Mouse (Mus musculus) subcutaneous adipose tissue, adult 2 months (tissue): ENCODE data around the gene Tatdn2. TPM values are rescaled to one million over a fixed set of nuclear protein-coding genes. Genes with fewer than 3 reads are reported as not detected.

Experiments used
- polyA plus RNA-seq: library from polyadenylated mRNA; depleted of rRNA; stranded (reverse); fragments of >200 nt; gene quantifications from 2 replicates; pipeline ENCODE4 v1.2.3, GENCODE M21; 2012; ENCODE audit warnings: low replicate concordance; rRNA removed

The Tatdn2 gene
- 32.3 and 38.4 TPM in 2 replicates for polyA plus RNA-seq

GRCm38 (mm10) chr6:113696582-113697221 lies at the start of gene Tatdn2:
Tatdn2 (plus strand) TSS chr6:113697050.

GRCm38 (mm10) chr6:113719878-113720277 lies 23.0 kb downstream of the Tatdn2 start, which contains the start of gene Ghrl:
Ghrl (minus strand) TSS chr6:113719880.

GRCm38 (mm10) chr6:113740236-113741217 lies 43.7 kb downstream of the Tatdn2 start, which contains the start of gene Sec13:
Sec13 (minus strand) TSS chr6:113740743.

Other genes with a start within 250 kb of the Tatdn2 start
- gene Il17re, start 238.6 kb upstream of the Tatdn2 start, polyA plus RNA-seq, result 10.3 and 39.0 TPM in 2 replicates
- gene Il17rc, start 225.6 kb upstream of the Tatdn2 start, polyA plus RNA-seq, result 62.5 and 102 TPM in 2 replicates
- gene Creld1, start 213.8 kb upstream of the Tatdn2 start, polyA plus RNA-seq, result 31.6 and 59.5 TPM in 2 replicates
- 0.12 TPM in 1 of 2 replicates, not detected in the other for gene Prrt3, start 195.1 kb upstream of the Tatdn2 start, polyA plus RNA-seq
- 74.0 and 95.2 TPM in 2 replicates for gene Emc3, start 165.4 kb upstream of the Tatdn2 start, polyA plus RNA-seq
- 0.40 and 2.9 TPM in 2 replicates for gene Fancd2, start 165.4 kb upstream of the Tatdn2 start, polyA plus RNA-seq
- not detected in 2 replicates for gene Fancd2os, start 96.3 kb upstream of the Tatdn2 start, polyA plus RNA-seq
- 198 and 229 TPM in 2 replicates for gene Brk1, start 92.3 kb upstream of the Tatdn2 start, polyA plus RNA-seq
- 32.8 and 40.6 TPM in 2 replicates for gene Vhl, start 73.1 kb upstream of the Tatdn2 start, polyA plus RNA-seq
- 47.6 and 86.4 TPM in 2 replicates for gene Irak2, start 58.6 kb upstream of the Tatdn2 start, polyA plus RNA-seq
- 0.14 and 0.21 TPM in 2 replicates for gene Ghrl, start 22.8 kb downstream of the Tatdn2 start, polyA plus RNA-seq
- 197 and 199 TPM in 2 replicates for gene Sec13, start 43.7 kb downstream of the Tatdn2 start, polyA plus RNA-seq